ENCODE assay signal across 24 mouse cellular contexts in the genomic region with DNA sequence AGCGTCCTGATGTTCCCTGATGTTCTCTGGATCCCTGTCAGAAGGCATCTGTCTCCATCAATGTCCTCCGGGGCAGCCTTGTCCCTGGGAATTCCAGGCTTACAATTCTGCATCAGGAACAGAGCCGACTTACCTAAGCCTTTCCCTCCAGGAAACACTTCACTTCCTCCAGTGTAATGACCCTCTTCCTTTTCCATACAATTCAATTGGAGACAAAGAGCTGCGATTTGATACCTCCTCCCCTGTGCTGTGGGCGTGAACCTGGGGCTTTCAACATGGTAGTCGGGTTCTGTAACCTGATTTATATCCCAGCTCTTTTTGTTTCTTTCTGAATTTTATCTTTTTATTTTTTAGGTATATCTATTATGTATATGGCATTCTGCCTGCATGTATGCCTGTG. TPM values are rescaled to one million over a fixed set of nuclear protein-coding genes. Genes with fewer than 3 reads are reported as not detected.
DNase-seq lines count a peak whose midpoint lies in the region; ATAC-seq and TF ChIP-seq lines count a peak whose summit lies in the region.
"Had no signal": no experiment of that assay in that cellular context is flagged by ENCODE, and none has a peak within 500 bp of the region (broad histone marks: within the 10 kb centered on the region; RNA-seq: fewer than 3 reads in every experiment).

No protein-coding gene starts in this region.

- H3K27ac ChIP-seq in lung, postnatal 0 days (ENCODE audit: low read length) = no peak overlapping the region
- H3K27ac ChIP-seq: forebrain, embryonic 10.5 days; gastrocnemius, adult 2 months; hindbrain, embryonic 10.5 days; hindbrain, postnatal 0 days; limb, embryonic 13.5 days; liver, embryonic 13.5 days; lung, embryonic 15.5 days; neural tube, embryonic 13.5 days had no signal

- no peaks in the 10 kb centered on the region for H3K4me1 ChIP-seq in lung, postnatal 0 days (ENCODE audit: insufficient read depth, low read depth, low read length)
- H3K4me1 ChIP-seq: limb, embryonic 13.5 days; liver, embryonic 13.5 days had no signal

- intact Hi-C loops in heart, postnatal 10 days (cut with DNase I) = loop anchor here (1.0 to 5.0 kb wide), 5 partner anchors 31 to 338 kb away; no protein-coding TSS in a partner anchor
- intact Hi-C loops in heart, postnatal 14 days (cut with DNase I) = loop anchor here (5.0 kb wide), 3 partner anchors 118 to 338 kb away; no protein-coding TSS in a partner anchor

- no peak for TF ChIP-seq EP300 in lung, postnatal 0 days (IDR thresholded peaks at IDR 0.05)

- no peak overlapping the region for H3K4me2 ChIP-seq in lung, postnatal 0 days (replicated peaks; ENCODE audit: low read depth, low read length)
- H3K4me2 ChIP-seq: limb, embryonic 13.5 days; liver, embryonic 13.5 days; lung, embryonic 15.5 days; neural tube, embryonic 13.5 days had no signal

- ATAC-seq in lung, postnatal 0 days = peak; percentile 60
- ATAC-seq: CD4-positive, CD25-positive, alpha-beta regulatory T cell, adult 4 months; hindbrain, postnatal 0 days; intestine, postnatal 0 days had no signal

- H3K27me3 ChIP-seq in lung, postnatal 0 days (replicated peaks; ENCODE audit: insufficient read depth, low read length) = no peaks in the 10 kb centered on the region
- H3K27me3 ChIP-seq: limb, embryonic 13.5 days; liver, embryonic 13.5 days; lung, embryonic 15.5 days; neural tube, embryonic 13.5 days had no signal

- 54% methylated on average over 6 of the region's 6 CpGs for WGBS in lung, postnatal 0 days

- H3K9me3 ChIP-seq in lung, postnatal 0 days (ENCODE audit: low read length) = no peaks in the 10 kb centered on the region
- H3K9me3 ChIP-seq: forebrain, embryonic 10.5 days; G1E; hindbrain, embryonic 10.5 days; limb, embryonic 13.5 days; liver, embryonic 13.5 days; lung, embryonic 15.5 days; megakaryocyte, embryonic 14.5 days; neural tube, embryonic 13.5 days had no signal

- TF ChIP-seq CTCF in lung, postnatal 0 days (IDR thresholded peaks at IDR 0.05) = no peak

- DNase-seq in adrenal gland, adult 2 months = peak; percentile 39
- DNase-seq in adrenal gland, postnatal 4 days (ENCODE audit: low spot score in 2 of 2) = no peak
- peak; percentile 23 to 27 for DNase-seq in heart, postnatal 10 days
- DNase-seq in heart, postnatal 14 days = no peak
- DNase-seq in lung, postnatal 0 days (ENCODE audit: low spot score) = peak; percentile 57
- DNase-seq in lung, postnatal 14 days = no peak
- DNase-seq in right cerebral cortex, adult 18-20 months = no peak
- DNase-seq: cerebellum, adult 2 months; cerebellum, postnatal 36 days; gastrocnemius, adult 2 months; layer of hippocampus, postnatal 36 days; liver, embryonic 13.5 days; midbrain, embryonic 14.5 days; thymus, postnatal 25 days had no signal

- H3K4me3 ChIP-seq in lung, postnatal 0 days (ENCODE audit: low read depth, low read length) = no peak overlapping the region
- H3K4me3 ChIP-seq: forebrain, embryonic 10.5 days; gastrocnemius, adult 2 months; hindbrain, embryonic 10.5 days; limb, embryonic 13.5 days; liver, embryonic 13.5 days; lung, embryonic 15.5 days; megakaryocyte, embryonic 14.5 days; neural tube, embryonic 13.5 days had no signal

- H3K36me3 ChIP-seq in lung, postnatal 0 days (ENCODE audit: insufficient read depth, low read length) = no peaks in the 10 kb centered on the region
- H3K36me3 ChIP-seq: forebrain, embryonic 10.5 days; G1E; hindbrain, embryonic 10.5 days; limb, embryonic 13.5 days; liver, embryonic 13.5 days; lung, embryonic 15.5 days; neural tube, embryonic 13.5 days had no signal

- H3K9ac ChIP-seq in lung, postnatal 0 days (replicated peaks; ENCODE audit: low read depth) = no peak overlapping the region
- H3K9ac ChIP-seq: limb, embryonic 13.5 days; liver, embryonic 13.5 days; lung, embryonic 15.5 days; neural tube, embryonic 13.5 days had no signal

RNA-seq across cellular contexts. Expression of gene Shcbp1l, which starts 39.9 kb away (rescaled TPM):
- total RNA-seq in adrenal gland, adult 2 months (2021) = under 1 TPM; 0.14 to 0.45 TPM
- 0.13 and 0.27 TPM in 2 replicates for polyA plus RNA-seq in adrenal gland, adult 2 months (2012; rRNA removed)
- total RNA-seq in adrenal gland, postnatal 4 days (2021) = 1 to 10 TPM in 1 of 2 experiments, under 1 TPM in 1; 0.67 to 1.2 TPM
- not detected for total RNA-seq in heart, postnatal 10 days (2021)
- not detected for total RNA-seq in heart, postnatal 14 days (2021)
- 0.12 and 0.17 TPM in 2 replicates for polyA plus RNA-seq in lung, postnatal 0 days (2015; fragmentation: Nextera tagmentation; extraction: Ambion mirVana)
- total RNA-seq: gastrocnemius, adult 2 months had no signal
- polyA plus RNA-seq: hindbrain, embryonic 10.5 days; intestine, postnatal 0 days had no signal

RNA-seq across cellular contexts. Expression of gene Lamc1, which starts 52.5 kb away (rescaled TPM):
- total RNA-seq in adrenal gland, adult 2 months (2021) = 10 to 100 TPM; 61.1 to 76.0 TPM
- polyA plus RNA-seq in adrenal gland, adult 2 months (2012; rRNA removed) = 48.4 and 54.8 TPM in 2 replicates
- total RNA-seq in adrenal gland, postnatal 4 days (2021) = 100 to 1,000 TPM; 186 to 227 TPM
- total RNA-seq in heart, postnatal 10 days (2021) = 100 to 1,000 TPM; 415 to 420 TPM
- total RNA-seq in heart, postnatal 14 days (2021) = 100 to 1,000 TPM; 303 to 323 TPM
- 101 and 106 TPM in 2 replicates for polyA plus RNA-seq in lung, postnatal 0 days (2015; fragmentation: Nextera tagmentation; extraction: Ambion mirVana)

Comparison
In these comparisons a context has a peak if more than half of its experiments do, and no peak if none do; other contexts are left out.
1. DNase-seq: peak in adrenal gland, adult 2 months (single experiment), heart, postnatal 10 days (2 of 2) and lung, postnatal 0 days (single experiment); none in adrenal gland, postnatal 4 days (0 of 2), heart, postnatal 14 days (0 of 2), lung, postnatal 14 days (single experiment) and right cerebral cortex, adult 18-20 months (single experiment).